Mouse (Mus musculus): Measurements from ENCODE around the gene Gpt2. TPM values are rescaled to one million over a fixed set of nuclear protein-coding genes. Genes with fewer than 3 reads are reported as not detected.
A peak's percentile ranks its signal among the peaks of the same experiment; 100 is the strongest.

Gene Gpt2
- polyA plus RNA-seq, 1 experiment from 2014 or later: 3.5 TPM

GRCm38 (mm10) chr8:85515391-85515790 lies 23.0 kb downstream of the Gpt2 start:
- Histone ChIP-seq H3K4me2 (replicated peaks; ENCODE audit: low read depth) (0 out of 2 replicates have a peak overlapping the region, but pooled peaks have one; percentile 17), H3K36me3 (ENCODE audit: control insufficient read depth, insufficient read depth) (peaks cover 21% of the 10 kb centered on the region), H3K4me3 (ENCODE audit: low read depth, low read length) (no peak overlapping the region), H3K9ac (ENCODE audit: low read depth, low read length) (no peak overlapping the region), H3K27ac (ENCODE audit: low read depth, low read length) (no peak overlapping the region), H3K9me3 (ENCODE audit: control insufficient read depth) (no peaks in the 10 kb centered on the region), H3K27me3 (replicated peaks; ENCODE audit: control insufficient read depth, insufficient read depth, low read length) (no peaks in the 10 kb centered on the region), H3K4me1 (replicated peaks; ENCODE audit: control insufficient read depth, insufficient read depth, low read length) (no peaks in the 10 kb centered on the region)
- 48% methylated on average over 7 of the region's 7 CpGs for WGBS
- ATAC-seq: 0 out of 2 replicates have a peak, but pooled peaks have one; percentile 10
- TF ChIP-seq CTCF (IDR thresholded peaks at IDR 0.05; ENCODE audit: low read depth): no peak

GRCm38 (mm10) chr8:85517336-85517735 lies 25.0 kb downstream of the Gpt2 start:
- H3K4me3 ChIP-seq (ENCODE audit: low read depth, low read length): no peak overlapping the region
- H3K4me2 ChIP-seq (replicated peaks; ENCODE audit: low read depth): no peak overlapping the region
- no peaks in the 10 kb centered on the region for H3K27me3 ChIP-seq (replicated peaks; ENCODE audit: control insufficient read depth, insufficient read depth, low read length)
- no peak for ATAC-seq
- no peaks in the 10 kb centered on the region for H3K9me3 ChIP-seq (ENCODE audit: control insufficient read depth)
- H3K9ac ChIP-seq (ENCODE audit: low read depth, low read length): no peak overlapping the region
- H3K4me1 ChIP-seq (replicated peaks; ENCODE audit: control insufficient read depth, insufficient read depth, low read length): no peaks in the 10 kb centered on the region
- H3K36me3 ChIP-seq (ENCODE audit: control insufficient read depth, insufficient read depth): peaks cover 31% of the 10 kb centered on the region
- 83% methylated on average over 4 of the region's 4 CpGs for WGBS
- TF ChIP-seq CTCF (IDR thresholded peaks at IDR 0.05; ENCODE audit: low read depth): no peak
- no peak overlapping the region for H3K27ac ChIP-seq (ENCODE audit: low read depth, low read length)

- H3K36me3 ChIP-seq (ENCODE audit: control insufficient read depth, insufficient read depth): peaks cover 38% of the 10 kb centered on the region
- no peak overlapping the region for H3K9ac ChIP-seq (ENCODE audit: low read depth, low read length)
- no peak for TF ChIP-seq CTCF (IDR thresholded peaks at IDR 0.05; ENCODE audit: low read depth)
- H3K4me2 ChIP-seq (replicated peaks; ENCODE audit: low read depth): no peak overlapping the region
- H3K4me1 ChIP-seq (replicated peaks; ENCODE audit: control insufficient read depth, insufficient read depth, low read length): no peaks in the 10 kb centered on the region
- H3K4me3 ChIP-seq (ENCODE audit: low read depth, low read length): no peak overlapping the region
- ATAC-seq: no peak
- no peak overlapping the region for H3K27ac ChIP-seq (ENCODE audit: low read depth, low read length)
- WGBS: 92% methylated on average over 10 of the region's 10 CpGs
- no peaks in the 10 kb centered on the region for H3K9me3 ChIP-seq (ENCODE audit: control insufficient read depth)
- H3K27me3 ChIP-seq (replicated peaks; ENCODE audit: control insufficient read depth, insufficient read depth, low read length): no peaks in the 10 kb centered on the region
Observed at GRCm38 (mm10) chr8:85517956-85518355, 25.6 kb downstream of the Gpt2 start.

- Histone ChIP-seq H3K27me3 (replicated peaks; ENCODE audit: control insufficient read depth, insufficient read depth, low read length) (no peaks in the 10 kb centered on the region), H3K4me1 (replicated peaks; ENCODE audit: control insufficient read depth, insufficient read depth, low read length) (no peaks in the 10 kb centered on the region), H3K27ac (ENCODE audit: low read depth, low read length) (no peak overlapping the region), H3K4me2 (replicated peaks; ENCODE audit: low read depth) (no peak overlapping the region), H3K36me3 (ENCODE audit: control insufficient read depth, insufficient read depth) (peaks cover 40% of the 10 kb centered on the region), H3K9me3 (ENCODE audit: control insufficient read depth) (no peaks in the 10 kb centered on the region), H3K4me3 (ENCODE audit: low read depth, low read length) (no peak overlapping the region), H3K9ac (ENCODE audit: low read depth, low read length) (no peak overlapping the region)
- 92% methylated on average over 4 of the region's 4 CpGs for WGBS
- ATAC-seq: no peak
- TF ChIP-seq CTCF (IDR thresholded peaks at IDR 0.05; ENCODE audit: low read depth): no peak
Observed at GRCm38 (mm10) chr8:85520586-85520985, 28.2 kb downstream of the Gpt2 start.

- Histone ChIP-seq H3K9ac (ENCODE audit: low read depth, low read length) (no peak overlapping the region), H3K36me3 (ENCODE audit: control insufficient read depth, insufficient read depth) (peaks cover 40% of the 10 kb centered on the region; the same call in 1 of the 2 replicates), H3K9me3 (ENCODE audit: control insufficient read depth) (no peaks in the 10 kb centered on the region), H3K27ac (ENCODE audit: low read depth, low read length) (no peak overlapping the region), H3K4me3 (ENCODE audit: low read depth, low read length) (no peak overlapping the region), H3K4me1 (replicated peaks; ENCODE audit: control insufficient read depth, insufficient read depth, low read length) (no peaks in the 10 kb centered on the region), H3K27me3 (replicated peaks; ENCODE audit: control insufficient read depth, insufficient read depth, low read length) (no peaks in the 10 kb centered on the region), H3K4me2 (replicated peaks; ENCODE audit: low read depth) (no peak overlapping the region)
- no peak for ATAC-seq
- WGBS: 92% methylated on average over 8 of the region's 8 CpGs
- TF ChIP-seq CTCF (IDR thresholded peaks at IDR 0.05; ENCODE audit: low read depth): no peak
Observed at GRCm38 (mm10) chr8:85521332-85521731, 29.0 kb downstream of the Gpt2 start.

GRCm38 (mm10) chr8:85524086-85524485 lies 31.7 kb downstream of the Gpt2 start:
- no peak for TF ChIP-seq CTCF (IDR thresholded peaks at IDR 0.05; ENCODE audit: low read depth)
- WGBS: 94% methylated on average over 7 of the region's 7 CpGs
- no peak overlapping the region for H3K27ac ChIP-seq (ENCODE audit: low read depth, low read length)
- H3K9me3 ChIP-seq (ENCODE audit: control insufficient read depth): no peaks in the 10 kb centered on the region
- H3K9ac ChIP-seq (ENCODE audit: low read depth, low read length): no peak overlapping the region
- H3K27me3 ChIP-seq (replicated peaks; ENCODE audit: control insufficient read depth, insufficient read depth, low read length): no peaks in the 10 kb centered on the region
- H3K4me1 ChIP-seq (replicated peaks; ENCODE audit: control insufficient read depth, insufficient read depth, low read length): no peaks in the 10 kb centered on the region
- H3K4me3 ChIP-seq (ENCODE audit: low read depth, low read length): no peak overlapping the region
- ATAC-seq: no peak
- peaks cover 41% of the 10 kb centered on the region; the same call in 1 of the 2 replicates for H3K36me3 ChIP-seq (ENCODE audit: control insufficient read depth, insufficient read depth)
- no peak overlapping the region for H3K4me2 ChIP-seq (replicated peaks; ENCODE audit: low read depth)

GRCm38 (mm10) chr8:85526105-85526504 lies 33.7 kb downstream of the Gpt2 start:
- H3K4me3 ChIP-seq (ENCODE audit: low read depth, low read length): no peak overlapping the region
- peaks cover 31% of the 10 kb centered on the region; the same call in 1 of the 2 replicates for H3K36me3 ChIP-seq (ENCODE audit: control insufficient read depth, insufficient read depth)
- no peak overlapping the region for H3K4me2 ChIP-seq (replicated peaks; ENCODE audit: low read depth)
- TF ChIP-seq CTCF (IDR thresholded peaks at IDR 0.05; ENCODE audit: low read depth): peak; percentile 95
- no peak overlapping the region for H3K27ac ChIP-seq (ENCODE audit: low read depth, low read length)
- ATAC-seq: no peak
- no peak overlapping the region for H3K9ac ChIP-seq (ENCODE audit: low read depth, low read length)
- H3K27me3 ChIP-seq (replicated peaks; ENCODE audit: control insufficient read depth, insufficient read depth, low read length): no peaks in the 10 kb centered on the region
- 22% methylated on average over 6 of the region's 6 CpGs for WGBS
- no peaks in the 10 kb centered on the region for H3K9me3 ChIP-seq (ENCODE audit: control insufficient read depth)
- no peaks in the 10 kb centered on the region for H3K4me1 ChIP-seq (replicated peaks; ENCODE audit: control insufficient read depth, insufficient read depth, low read length)
